Mouse (Mus musculus) embryonic facial prominence, embryonic 13.5 days (tissue): ENCODE data around the gene Dock1. TPM values are rescaled to one million over a fixed set of nuclear protein-coding genes. Genes with fewer than 3 reads are reported as not detected.

Experiments
- ATAC-seq: fragments of 200-750 bp; cut with Nextera tagmentation; 2 replicates; pipeline ENCODE4 v1.8.0; 2017; ENCODE audit warnings: low read depth; ENCODE audit not compliant: insufficient number of reproducible peaks, insufficient read depth, low FRiP score, low TSS enrichment
- H3K27ac ChIP-seq: fragments of 300-500 bp; sonication (generic); 2 replicates; pipeline ENCODE4 v1.5.1; 2015; ENCODE audit warnings: moderate library complexity, mild to moderate bottlenecking, inconsistent platforms
- H3K27me3 ChIP-seq: fragments of 300-500 bp; sonication (generic); 2 replicates; pipeline ENCODE4 v1.6.1; 2015; ENCODE audit warnings: mild to moderate bottlenecking, inconsistent platforms
- H3K36me3 ChIP-seq: fragments of 300-500 bp; sonication (generic); 2 replicates; pipeline ENCODE4 v1.6.1; 2015; ENCODE audit warnings: mild to moderate bottlenecking, inconsistent platforms
- H3K4me1 ChIP-seq: fragments of 300-500 bp; sonication (generic); 2 replicates; pipeline ENCODE4 v1.6.1; 2015; ENCODE audit warnings: inconsistent platforms
- H3K4me2 ChIP-seq: fragments of 300-500 bp; sonication (generic); 2 replicates; pipeline ENCODE4 v1.6.1; 2015; ENCODE audit warnings: moderate library complexity, mild to moderate bottlenecking, inconsistent platforms
- H3K4me3 ChIP-seq: fragments of 300-500 bp; sonication (generic); 2 replicates; pipeline ENCODE4 v1.5.1; 2015; ENCODE audit warnings: mild to moderate bottlenecking, inconsistent platforms
- H3K9ac ChIP-seq: fragments of 300-500 bp; sonication (generic); 2 replicates; pipeline ENCODE4 v1.6.1; 2015; ENCODE audit warnings: mild to moderate bottlenecking, inconsistent platforms
- H3K9me3 ChIP-seq: fragments of 300-500 bp; sonication (generic); 2 replicates; pipeline ENCODE4 v1.6.1; 2016; ENCODE audit warnings: inconsistent platforms
- WGBS: fragments of 180-500 bp; shearing (Covaris S2); methylation state at CpG from one replicate; pipeline ENCODE4 v1.1.7; 2015; ENCODE audit warnings: mixed read lengths; 5-methylcytosine and 5-hydroxymethylcytosine counted together
- polyA plus RNA-seq: library from polyadenylated mRNA; unstranded; fragments of >200 nt; fragmentation: Nextera tagmentation; extraction: Ambion mirVana; gene quantifications from 2 replicates; pipeline ENCODE4 v1.2.1, GENCODE M21; 2015

The Dock1 gene
- 42.8 and 46.8 TPM in 2 replicates for polyA plus RNA-seq

DNA sequence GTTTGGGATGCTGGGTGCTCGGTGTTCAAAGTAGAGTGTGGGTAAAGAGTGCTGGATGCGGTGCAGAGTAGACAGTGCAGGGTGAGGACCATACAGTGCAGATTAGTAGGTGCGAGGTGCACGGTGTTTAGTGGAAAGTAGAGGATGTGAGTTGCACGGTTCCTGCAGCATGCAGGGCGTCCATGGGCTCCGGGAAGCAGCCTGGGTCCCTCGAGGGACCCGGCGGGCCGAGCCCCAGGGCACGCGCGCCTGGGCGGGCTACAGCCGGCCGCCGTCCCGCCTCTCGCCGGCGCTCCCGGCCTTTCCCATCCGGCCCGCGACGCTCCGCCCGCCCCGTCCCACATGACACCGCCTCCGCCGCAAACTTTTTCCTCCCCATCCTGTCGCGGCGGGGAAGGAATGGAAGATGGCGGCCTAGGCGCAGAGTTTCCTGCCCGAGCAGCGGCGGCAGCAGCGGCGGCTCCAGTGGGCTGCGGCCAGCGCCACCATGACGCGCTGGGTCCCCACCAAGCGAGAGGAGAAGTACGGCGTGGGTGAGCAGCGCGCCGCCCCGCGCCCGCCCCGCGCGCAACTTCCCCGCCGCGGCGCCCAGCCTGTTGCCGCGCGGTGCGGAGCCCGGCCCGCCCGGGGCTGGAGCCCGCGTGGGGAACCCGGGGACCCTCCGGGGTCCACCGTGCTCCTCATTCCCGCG lies at the start of gene Dock1:
Gene Dock1 (plus strand): TSS at position 343 of the 691 bp plus-strand sequence.
- WGBS = 1% methylated on average over 73 of the region's 77 CpGs
- peak within 1 kb of the TSS; percentile 82 for H3K4me3 ChIP-seq
- H3K9me3 ChIP-seq = no peaks in the 10 kb centered on the region
- no peaks in the 10 kb centered on the region for H3K27me3 ChIP-seq
- H3K4me1 ChIP-seq = peaks cover 49% of the 10 kb centered on the region
- peak; percentile 73 for ATAC-seq
- H3K27ac ChIP-seq = peak within 1 kb of the TSS; percentile 96
- H3K36me3 ChIP-seq = no peaks in the 10 kb centered on the region
- peak within 1 kb of the TSS; percentile 86 for H3K4me2 ChIP-seq
- H3K9ac ChIP-seq = peak within 1 kb of the TSS; percentile 96

DNA sequence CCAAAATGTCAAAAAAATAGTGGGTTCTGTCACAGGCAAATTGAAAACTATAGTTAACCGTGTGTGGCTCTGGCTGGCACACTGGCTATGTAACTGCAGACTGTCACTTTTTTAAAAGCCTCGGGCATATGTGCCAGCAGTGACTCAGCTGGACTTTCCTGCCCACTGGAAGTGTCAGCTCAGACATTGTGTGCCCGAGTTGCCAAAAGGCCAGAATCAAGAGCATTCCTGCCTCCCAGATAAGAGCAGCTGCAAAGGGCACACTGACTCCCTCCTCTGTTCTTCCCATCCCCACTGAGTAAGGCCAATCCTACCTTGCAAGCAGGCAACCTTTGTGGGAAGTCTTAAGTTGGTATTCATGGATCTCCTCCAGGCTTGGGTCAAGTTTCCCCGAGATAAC lies 42.5 kb upstream of the Dock1 start:
- Histone ChIP-seq H3K36me3 (no peaks in the 10 kb centered on the region), H3K9ac (no peak overlapping the region), H3K27me3 (no peaks in the 10 kb centered on the region), H3K9me3 (no peaks in the 10 kb centered on the region), H3K4me2 (no peak overlapping the region), H3K27ac (no peak overlapping the region), H3K4me3 (no peak overlapping the region), H3K4me1 (no peaks in the 10 kb centered on the region)
- WGBS = 82% methylated on average over 4 of the region's 4 CpGs
- ATAC-seq = no peak

DNA sequence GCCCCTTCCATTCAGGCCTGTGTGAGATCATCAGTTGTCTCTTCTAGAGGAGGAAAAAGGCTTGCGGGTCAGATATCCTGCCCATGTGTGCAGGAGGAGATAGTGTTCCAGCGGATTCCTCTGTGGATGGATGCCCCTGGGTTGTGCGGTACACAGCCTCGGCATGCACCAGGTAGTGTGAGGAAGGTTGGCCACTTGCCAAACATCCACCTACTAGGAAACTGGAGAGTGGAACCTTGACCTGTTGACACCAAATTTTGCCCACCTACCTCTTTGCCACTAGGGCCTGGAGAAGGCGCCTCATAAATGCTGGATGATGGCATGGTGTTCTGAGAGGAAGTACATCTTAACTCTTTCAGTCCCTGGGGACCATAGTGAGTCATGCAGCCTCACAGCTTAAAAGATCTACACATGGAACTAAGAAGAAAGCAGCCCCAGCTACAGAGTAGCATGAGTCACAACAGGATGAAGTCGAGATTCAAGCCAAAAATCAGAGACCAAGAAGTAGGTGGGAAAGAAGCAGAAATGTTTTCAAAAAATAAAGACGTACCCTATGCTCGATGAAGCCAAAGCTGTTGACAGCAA lies 20.1 kb upstream of the Dock1 start:
- Histone ChIP-seq H3K4me2 (no peak overlapping the region), H3K9ac (no peak overlapping the region), H3K27me3 (no peaks in the 10 kb centered on the region), H3K4me1 (no peaks in the 10 kb centered on the region), H3K36me3 (no peaks in the 10 kb centered on the region), H3K9me3 (no peaks in the 10 kb centered on the region), H3K27ac (no peak overlapping the region), H3K4me3 (no peak overlapping the region)
- no peak for ATAC-seq
- whole genome bisulfite sequencing = 81% methylated on average over 8 of the region's 8 CpGs

DNA sequence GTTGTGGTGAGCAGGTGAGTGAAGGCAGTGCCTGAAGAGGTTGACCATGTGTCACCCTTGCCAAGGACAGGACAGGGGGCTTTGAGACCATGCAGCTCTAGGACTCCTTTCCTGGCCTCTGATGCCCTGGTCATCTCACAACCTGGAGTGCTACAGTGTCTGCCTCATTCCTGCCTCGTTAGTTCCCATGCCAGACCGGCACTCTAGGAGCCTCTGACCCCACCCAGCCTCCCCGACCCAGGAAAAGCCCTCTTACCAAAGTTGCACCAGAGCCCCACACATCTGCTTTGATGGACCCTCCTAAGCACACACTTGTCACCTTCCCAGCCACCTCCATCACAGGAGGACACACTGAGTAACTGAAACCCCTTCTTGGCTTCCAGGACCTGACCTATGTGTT lies 19.4 kb upstream of the Dock1 start:
- Histone ChIP-seq H3K36me3 (no peaks in the 10 kb centered on the region), H3K27me3 (no peaks in the 10 kb centered on the region), H3K9ac (no peak overlapping the region), H3K4me1 (no peaks in the 10 kb centered on the region), H3K4me2 (no peak overlapping the region), H3K9me3 (no peaks in the 10 kb centered on the region), H3K27ac (no peak overlapping the region), H3K4me3 (no peak overlapping the region)
- ATAC-seq = no peak
- WGBS = 82% methylated on average over 3 of the region's 3 CpGs

DNA sequence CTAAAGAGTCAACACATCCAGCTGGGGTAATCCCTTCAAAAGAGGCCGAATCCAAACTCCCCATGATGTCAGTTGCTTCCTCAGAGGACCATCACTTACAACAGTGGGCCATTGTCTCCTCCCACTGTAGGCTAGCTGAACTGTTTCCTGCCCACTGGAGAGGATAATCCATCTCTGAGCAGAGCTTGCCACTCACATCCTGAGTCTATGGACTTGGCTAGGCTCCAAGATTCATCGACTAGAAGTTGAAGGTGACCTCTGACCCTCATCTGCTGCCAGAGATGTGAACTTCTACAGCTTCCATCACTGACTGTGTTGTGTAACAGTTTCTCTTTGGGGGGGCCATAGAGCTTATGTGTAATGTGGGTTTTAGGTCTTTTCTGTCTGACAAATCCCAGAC lies 7.2 kb upstream of the Dock1 start:
- Histone ChIP-seq H3K9ac (no peak overlapping the region), H3K27ac (no peak overlapping the region), H3K9me3 (peaks cover 4% of the 10 kb centered on the region), H3K36me3 (no peaks in the 10 kb centered on the region), H3K4me3 (no peak overlapping the region), H3K4me2 (no peak overlapping the region), H3K27me3 (no peaks in the 10 kb centered on the region), H3K4me1 (no peaks in the 10 kb centered on the region)
- WGBS = 11% methylated on average over 2 of the region's 2 CpGs
- ATAC-seq = no peak

DNA sequence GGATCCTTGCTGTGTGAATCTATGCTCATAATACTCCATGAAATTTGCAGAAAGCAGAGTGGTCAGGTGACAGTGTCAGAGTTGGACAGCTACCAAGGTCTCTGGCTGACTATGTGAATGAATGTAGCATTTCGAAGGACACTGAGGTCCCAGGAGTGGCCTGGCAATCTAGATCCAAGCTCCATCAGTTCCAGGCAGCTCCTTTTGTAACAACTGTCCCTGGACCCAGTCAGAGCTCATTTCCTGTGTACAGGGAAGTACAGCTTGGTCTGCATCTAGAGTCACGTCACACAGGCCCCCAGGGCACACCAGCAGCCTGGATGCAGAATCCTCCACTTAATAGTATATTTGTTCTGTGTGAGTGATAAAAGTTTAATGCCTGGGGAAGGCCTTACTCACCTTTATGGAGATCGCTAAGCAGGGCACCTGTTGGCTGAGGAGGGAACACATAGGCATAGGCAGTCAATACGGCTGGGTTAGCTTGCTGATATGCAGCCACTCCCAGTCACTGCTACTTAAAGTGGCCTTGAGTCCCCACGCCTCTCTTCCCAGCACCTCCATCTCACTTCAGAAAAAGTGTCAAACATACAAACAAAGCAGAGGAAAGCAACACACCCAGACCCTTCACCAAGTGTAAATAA lies 4.7 kb upstream of the Dock1 start:
- Histone ChIP-seq H3K9me3 (no peaks in the 10 kb centered on the region), H3K9ac (no peak overlapping the region), H3K4me2 (no peak overlapping the region), H3K4me3 (no peak overlapping the region), H3K27me3 (no peaks in the 10 kb centered on the region), H3K4me1 (peaks cover 8% of the 10 kb centered on the region; the same call in 1 of the 2 replicates), H3K36me3 (no peaks in the 10 kb centered on the region), H3K27ac (no peak overlapping the region)
- WGBS = 63% methylated on average over 5 of the region's 5 CpGs
- ATAC-seq = no peak

DNA sequence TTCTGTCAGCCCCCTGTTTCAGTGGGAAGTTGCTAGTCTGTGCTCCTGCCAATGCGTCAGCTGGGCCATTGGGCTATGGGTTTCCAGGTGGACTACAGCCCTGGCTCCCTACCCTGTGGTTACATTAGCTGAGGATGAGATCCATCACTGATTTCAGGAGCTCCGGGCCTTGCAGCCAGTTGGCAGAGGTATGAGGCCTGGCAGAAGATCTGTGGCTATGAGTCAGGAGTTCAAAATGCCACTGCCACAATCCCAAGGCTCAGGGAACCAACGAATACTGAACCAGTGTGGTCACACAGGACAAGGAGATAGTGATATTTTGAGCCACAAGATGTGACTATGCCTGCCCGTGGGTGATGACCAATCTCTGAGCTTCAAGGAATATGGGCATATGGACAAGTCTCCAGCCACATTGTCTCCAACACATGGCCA lies 3.2 kb upstream of the Dock1 start:
- no peak overlapping the region for H3K4me3 ChIP-seq
- no peak for ATAC-seq
- no peak overlapping the region for H3K27ac ChIP-seq
- H3K4me2 ChIP-seq = no peak overlapping the region
- H3K4me1 ChIP-seq = peaks cover 19% of the 10 kb centered on the region
- 88% methylated on average over 4 of the region's 4 CpGs for WGBS
- no peaks in the 10 kb centered on the region for H3K27me3 ChIP-seq
- no peaks in the 10 kb centered on the region for H3K36me3 ChIP-seq
- no peak overlapping the region for H3K9ac ChIP-seq
- no peaks in the 10 kb centered on the region for H3K9me3 ChIP-seq

DNA sequence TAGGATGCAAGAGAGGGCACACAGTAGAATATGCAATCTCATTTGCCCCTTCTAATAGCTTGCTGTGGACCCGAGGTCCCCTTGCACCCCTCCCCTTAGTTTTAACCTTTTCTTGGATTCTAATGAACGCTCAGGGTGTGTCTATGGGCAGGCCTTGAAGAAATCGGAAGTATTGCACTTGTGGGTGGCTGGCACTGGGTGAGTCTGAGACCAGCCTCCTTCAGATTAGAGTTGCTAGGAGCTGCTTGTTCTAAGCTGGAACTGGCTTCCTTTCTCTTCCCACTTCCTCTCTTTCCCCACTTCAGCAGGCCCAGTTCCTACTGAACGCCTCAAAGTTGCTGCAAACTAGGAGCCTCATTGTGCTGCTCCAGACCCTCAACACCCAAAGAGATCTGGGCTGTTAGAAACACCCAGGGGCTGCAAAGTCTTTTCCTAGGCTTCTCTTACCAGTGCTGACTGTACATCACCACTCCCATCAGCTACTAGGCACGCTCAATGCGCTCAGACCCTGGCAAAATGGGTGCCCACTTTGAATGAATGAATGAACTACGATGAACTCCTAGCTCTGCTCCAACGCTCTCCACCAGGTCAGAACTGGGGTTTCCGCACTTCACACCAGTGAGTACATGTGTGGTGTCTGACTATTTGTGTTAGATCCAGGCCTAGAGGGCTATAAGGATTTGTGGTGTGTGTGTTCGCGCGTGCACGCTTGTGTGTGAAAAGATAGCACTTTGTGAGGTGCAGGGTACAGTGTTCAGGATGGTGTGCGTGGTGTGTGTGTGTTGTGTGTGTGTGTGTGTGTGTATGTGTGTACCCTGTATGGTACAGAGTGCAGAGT lies 761 bp upstream of the Dock1 start:
- peak overlapping the region; percentile 96 for H3K9ac ChIP-seq
- no peaks in the 10 kb centered on the region for H3K27me3 ChIP-seq
- H3K9me3 ChIP-seq = no peaks in the 10 kb centered on the region
- H3K4me1 ChIP-seq = peaks cover 43% of the 10 kb centered on the region
- peak overlapping the region; percentile 96; the same call in 1 of the 2 replicates for H3K27ac ChIP-seq
- H3K4me3 ChIP-seq = peak overlapping the region; percentile 82
- peak overlapping the region; percentile 86 for H3K4me2 ChIP-seq
- WGBS = 88% methylated on average over 14 of the region's 14 CpGs
- ATAC-seq = no peak; the same call in 1 of the 2 replicates
- no peaks in the 10 kb centered on the region for H3K36me3 ChIP-seq

DNA sequence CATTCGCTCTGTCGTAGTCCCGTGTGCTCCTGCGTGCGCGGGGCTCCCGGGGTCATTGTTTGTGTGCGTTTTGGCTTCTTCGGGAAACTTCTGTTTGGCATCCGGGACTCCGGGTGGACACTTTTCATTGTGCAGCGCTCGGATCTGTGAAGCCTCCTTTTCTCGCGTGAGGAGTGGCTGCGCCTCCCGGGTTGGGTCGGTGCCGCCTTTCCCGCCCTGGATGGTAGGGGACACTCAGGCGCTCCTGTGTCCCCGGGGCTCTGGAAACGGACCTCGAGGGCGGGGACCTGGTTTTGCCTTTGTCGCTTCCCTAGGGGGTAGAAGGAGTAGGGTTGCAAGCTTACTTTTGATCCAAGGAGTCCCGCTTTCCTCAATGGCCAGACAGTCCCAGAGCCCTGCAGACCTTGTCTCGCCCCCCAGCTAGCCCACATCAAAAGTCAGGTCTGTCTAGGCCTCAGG lies 578 bp downstream of the Dock1 start:
- H3K27ac ChIP-seq = peak overlapping the region; percentile 96
- H3K9me3 ChIP-seq = no peaks in the 10 kb centered on the region
- H3K36me3 ChIP-seq = no peaks in the 10 kb centered on the region
- H3K9ac ChIP-seq = peak overlapping the region; percentile 96
- ATAC-seq = peak; percentile 58
- H3K4me2 ChIP-seq = peak overlapping the region; percentile 86
- no peaks in the 10 kb centered on the region for H3K27me3 ChIP-seq
- H3K4me1 ChIP-seq = peaks cover 51% of the 10 kb centered on the region
- under 1% methylated on average over 28 of the region's 28 CpGs for WGBS
- peak overlapping the region; percentile 82 for H3K4me3 ChIP-seq

DNA sequence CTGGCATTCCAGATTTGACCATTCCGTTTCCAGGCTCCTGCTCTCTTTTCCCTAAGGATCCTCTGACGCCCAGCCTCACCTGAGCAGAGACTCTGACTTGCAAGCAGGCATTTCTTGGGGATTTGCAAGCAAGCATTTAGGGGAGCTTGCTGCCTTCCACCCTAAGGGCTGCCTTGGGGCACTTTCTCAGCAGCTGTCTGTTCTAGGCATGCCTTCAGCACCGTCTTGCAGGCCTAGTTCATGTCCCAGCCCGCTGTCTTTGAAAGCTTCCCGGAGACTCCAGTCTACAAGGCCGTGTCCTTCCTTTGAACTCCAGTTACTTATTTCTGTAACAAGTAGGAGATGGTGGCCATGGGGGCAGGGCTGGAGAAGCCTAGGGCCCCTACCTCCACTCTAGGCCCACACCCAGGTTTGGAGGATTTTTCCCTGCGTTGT lies 1.0 kb downstream of the Dock1 start:
- Histone ChIP-seq H3K4me3 (peak overlapping the region; percentile 82), H3K4me2 (peak overlapping the region; percentile 86), H3K27me3 (no peaks in the 10 kb centered on the region), H3K9me3 (no peaks in the 10 kb centered on the region), H3K9ac (peak overlapping the region; percentile 96), H3K4me1 (peaks cover 54% of the 10 kb centered on the region), H3K27ac (peak overlapping the region; percentile 96), H3K36me3 (no peaks in the 10 kb centered on the region)
- 8% methylated on average over 7 of the region's 7 CpGs for WGBS
- ATAC-seq = no peak

DNA sequence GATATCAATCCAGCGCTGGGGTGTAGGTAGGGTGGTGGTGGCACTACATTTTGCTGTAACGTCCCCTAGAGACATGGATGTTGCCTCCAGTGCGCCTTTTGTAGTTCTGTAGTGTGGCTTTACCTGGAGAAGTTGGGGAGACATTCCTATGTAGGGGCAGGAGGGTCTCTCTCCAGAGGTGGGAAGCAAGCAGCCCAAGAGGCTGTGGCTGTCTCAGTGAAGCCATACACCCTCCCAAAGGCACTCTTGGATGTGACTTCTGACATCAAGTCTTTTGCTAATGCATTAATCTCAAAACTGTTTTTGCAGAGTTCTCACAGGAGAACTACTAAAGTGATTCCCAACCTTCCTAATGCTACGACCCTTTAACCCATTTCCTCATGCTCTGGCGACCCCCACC lies 2.7 kb downstream of the Dock1 start:
- Histone ChIP-seq H3K27me3 (no peaks in the 10 kb centered on the region), H3K9ac (0 out of 2 replicates have a peak overlapping the region, but pooled peaks have one; percentile 27), H3K4me1 (peaks cover 67% of the 10 kb centered on the region), H3K27ac (no peak overlapping the region), H3K4me2 (peak overlapping the region; percentile 86; the same call in 1 of the 2 replicates), H3K4me3 (no peak overlapping the region), H3K36me3 (no peaks in the 10 kb centered on the region), H3K9me3 (no peaks in the 10 kb centered on the region)
- ATAC-seq = no peak
- 83% methylated on average over 5 of the region's 5 CpGs for WGBS
